Mouse (Mus musculus) cerebellum, adult 2 months (tissue): ENCODE measurements at regions not wholly inside any gene's neighbourhood (a gene's known extent, or its start where the extent isn't known, plus 50 kb on each side); places are given as distances from the start of the nearest gene placed in this dataset.
"Not testable (repeated sequence)": the region's sequence is repeated elsewhere in the genome, so short reads cannot be mapped to it uniquely, and the experiment has no call there.

ENCODE experiments used
- DNase-seq, 2 experiments: peaks; one replicate each; pipeline ENCODE4 v3.0.0; 2021
- H3K27ac ChIP-seq: fragments of 200-500 bp; 2 replicates; pipeline ENCODE4 v1.5.1; 2012; ENCODE audit warnings: low read length, control low read depth, inconsistent platforms; ENCODE audit not compliant: insufficient read depth
- H3K27me3 ChIP-seq: fragments of 200-500 bp; 2 replicates; pipeline ENCODE4 v1.6.1; 2012; ENCODE audit warnings: inconsistent platforms, mild to moderate bottlenecking, low read length, moderate library complexity; ENCODE audit not compliant: control insufficient read depth, insufficient read depth
- H3K4me1 ChIP-seq: fragments of 200-500 bp; 2 replicates; pipeline ENCODE4 v1.6.1; 2011; ENCODE audit warnings: low read length; ENCODE audit not compliant: control insufficient read depth, insufficient read depth
- H3K4me3 ChIP-seq: fragments of 200-500 bp; replicated peaks from 2 replicates; pipeline ENCODE3; 2011; ENCODE audit warnings: mild to moderate bottlenecking, low read depth, low read length, control low read depth; ENCODE audit not compliant: insufficient read depth
- CTCF ChIP-seq: fragments of 200-500 bp; IDR thresholded peaks from 2 replicates; pipeline ENCODE4 v1.5.1; 2011; ENCODE audit warnings: low read depth, mild to moderate bottlenecking, control low read depth, low read length, moderate library complexity, borderline replicate concordance; ENCODE audit not compliant: insufficient read depth
- POLR2A ChIP-seq: fragments of 200-500 bp; IDR thresholded peaks from 2 replicates; pipeline ENCODE4 v1.6.1; 2011; ENCODE audit warnings: low read length, control low read depth, borderline replicate concordance; ENCODE audit not compliant: insufficient read depth
- WGBS: fragments of 180-500 bp; shearing (Covaris S2); methylation state at CpG from one replicate; pipeline ENCODE4 v1.1.7; 2018; 5-methylcytosine and 5-hydroxymethylcytosine counted together

DNA sequence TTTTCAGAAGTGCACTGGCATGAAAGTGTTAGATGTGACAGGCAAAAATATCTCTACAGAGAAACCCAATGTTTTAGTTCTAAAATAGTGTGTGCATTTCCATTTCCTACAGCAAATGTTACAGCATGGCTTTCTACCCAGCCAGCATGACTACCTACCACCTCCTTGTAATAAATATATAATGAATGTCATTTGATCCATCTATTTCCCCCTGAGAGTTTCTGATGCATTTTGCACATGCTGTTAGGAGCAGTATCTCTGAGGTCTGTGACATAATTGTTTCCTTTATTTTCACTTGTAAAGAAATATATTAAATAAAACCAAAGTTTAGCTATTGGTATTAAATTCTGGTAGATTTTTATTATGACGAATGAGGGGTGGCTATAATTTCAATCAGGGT, 1086.4 kb downstream of the Diaph3 start:
- no peaks in the 10 kb centered on the region for H3K27me3 ChIP-seq
- no peak overlapping the region for H3K27ac ChIP-seq
- no peak overlapping the region for H3K4me3 ChIP-seq
- DNase-seq, result no peak
- WGBS, result 89% methylated on average over 1 of the region's 1 CpGs
- H3K4me1 ChIP-seq, result peaks cover 3% of the 10 kb centered on the region; the same call in 1 of the 2 replicates
- TF ChIP-seq POLR2A (no peak), CTCF (no peak)

DNA sequence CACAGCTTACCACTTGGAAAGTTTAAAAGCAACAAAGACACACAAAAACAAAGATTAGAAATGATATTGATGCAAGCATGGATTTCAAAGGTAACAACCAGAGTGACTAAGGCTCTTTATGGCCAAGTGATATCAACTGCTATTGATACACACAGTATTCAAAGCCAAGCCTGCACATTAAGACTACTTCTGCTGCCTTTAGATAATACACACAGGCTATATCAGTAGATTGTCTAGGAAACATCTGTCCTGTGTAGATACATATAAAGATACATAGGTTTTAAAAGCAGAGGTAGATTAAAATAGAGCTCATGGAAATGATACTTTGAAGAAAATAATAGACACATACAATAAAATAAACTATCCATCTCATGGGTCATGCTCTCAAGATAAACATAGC, 1111.6 kb downstream of the Diaph3 start:
- Histone ChIP-seq H3K27ac (no peak overlapping the region), H3K4me1 (no peaks in the 10 kb centered on the region), H3K4me3 (no peak overlapping the region), H3K27me3 (no peaks in the 10 kb centered on the region)
- TF ChIP-seq CTCF, result no peak
- TF ChIP-seq POLR2A, result no peak
- no peak for DNase-seq

DNA sequence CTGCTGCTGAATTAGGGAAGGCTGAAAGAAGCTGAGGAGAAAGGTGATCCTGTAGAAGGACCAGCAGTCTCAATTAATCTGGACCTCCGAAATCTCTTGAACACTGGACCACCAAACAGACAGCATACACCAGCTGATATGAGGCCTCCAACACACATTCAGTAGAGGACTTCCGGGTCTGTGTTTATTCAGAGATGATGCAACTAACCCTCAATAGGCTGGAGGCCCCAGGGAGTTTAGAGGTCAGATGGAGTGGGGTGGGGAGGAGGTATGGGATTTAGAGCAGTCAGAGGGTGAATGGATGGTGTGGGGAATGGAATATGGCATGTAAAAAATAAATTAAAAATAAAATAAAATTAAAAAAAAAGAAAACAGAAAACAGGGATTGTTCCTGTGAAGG, 1123.4 kb downstream of the Diaph3 start:
- not testable (repeated sequence) for DNase-seq, H3K27ac ChIP-seq
- 85% methylated on average over 2 of the region's 2 CpGs for WGBS

More for the DNA sequence above, 1123.4 kb downstream of the Diaph3 start:
- not testable (repeated sequence) for H3K27me3 ChIP-seq, H3K4me3 ChIP-seq, H3K4me1 ChIP-seq
